Mouse (Mus musculus) heart, postnatal 0 days (tissue): ENCODE measurements around the gene Olfr462.

Experiments used
- CTCF ChIP-seq: IDR thresholded peaks from 2 replicates; pipeline ENCODE4 v1.5.1; 2016; ENCODE audit warnings: antibody characterized with exemption, control low read depth, low read depth
- EP300 ChIP-seq: IDR thresholded peaks from 2 replicates; pipeline ENCODE4 v1.6.1; 2016; ENCODE audit warnings: antibody characterized with exemption, low read depth

- no peak for TF ChIP-seq CTCF
- TF ChIP-seq EP300: no peak
Observed at GRCm38 (mm10) chr11:87870096-87870495, 22.0 kb downstream of the Olfr462 start.
